Mouse (Mus musculus): ENCODE measurements around the gene Gm17689.

Gene Gm17689

DNA sequence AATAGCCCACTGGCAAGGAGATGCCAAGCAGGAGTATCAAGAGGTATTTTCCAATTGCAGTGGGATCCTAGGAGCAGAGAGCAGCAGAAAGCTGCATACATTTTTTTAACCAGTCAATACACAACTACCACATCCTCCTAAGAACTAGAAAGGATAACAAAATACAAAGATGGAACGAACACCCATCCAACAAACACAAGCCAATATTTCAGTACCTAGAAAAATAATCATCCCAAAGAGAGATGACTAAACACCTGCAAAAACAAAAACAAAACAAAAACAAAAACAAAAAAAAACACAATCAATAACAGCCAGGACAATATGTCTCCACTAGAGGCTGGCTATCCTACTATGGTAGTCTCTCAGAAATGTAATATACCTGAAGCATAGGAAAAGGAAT lies at the start of gene Gm17689:
Gene Gm17689 (minus strand): TSS at position 101 of the 400 bp plus-strand sequence.
- DNase-seq (ENCODE audit: extremely low read depth, low read depth, low spot score): no peak

DNA sequence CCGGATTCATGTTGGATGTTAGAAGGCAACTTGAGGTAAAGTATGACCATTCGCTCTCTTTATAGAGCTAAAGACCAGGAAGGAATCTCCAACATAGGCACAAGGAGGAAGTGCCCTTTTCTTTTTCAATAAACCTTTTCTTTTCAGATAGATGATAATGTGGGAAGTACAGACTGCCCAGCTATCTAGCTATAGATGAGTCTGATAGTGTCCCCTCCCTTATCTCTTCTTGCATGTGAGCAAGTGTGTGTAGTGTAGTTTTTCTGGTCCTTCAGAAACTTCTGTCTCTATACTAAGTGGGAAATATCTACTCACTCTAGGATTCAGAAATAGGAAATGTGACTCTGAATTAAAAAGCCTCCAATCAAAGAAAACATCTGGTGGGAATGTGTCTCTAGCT lies 40.6 kb downstream of the Gm17689 start, which contains the start of gene Gm5615:
Gene Gm5615 (minus strand): TSS at position 101 of the 400 bp plus-strand sequence.
- no peak for DNase-seq (ENCODE audit: extremely low read depth, low read depth, low spot score)
